Mouse (Mus musculus) midbrain, embryonic 12.5 days (tissue): ENCODE measurements around the gene Med28. TPM values are rescaled to one million over a fixed set of nuclear protein-coding genes. Genes with fewer than 3 reads are reported as not detected.

Experiments used
- ATAC-seq: fragments of 200-750 bp; cut with Nextera tagmentation; 2 replicates; pipeline ENCODE4 v1.8.0; 2017; ENCODE audit warnings: low read depth, moderate TSS enrichment, moderate library complexity; ENCODE audit not compliant: low FRiP score
- H3K27ac ChIP-seq: fragments of 300-500 bp; sonication (generic); replicated peaks from 2 replicates; pipeline ENCODE4 v1.5.1; 2016; ENCODE audit warnings: mild to moderate bottlenecking
- H3K27me3 ChIP-seq: fragments of 300-500 bp; sonication (generic); 2 replicates; pipeline ENCODE4 v1.6.1; 2016; ENCODE audit warnings: mild to moderate bottlenecking
- H3K36me3 ChIP-seq: fragments of 300-500 bp; sonication (generic); 2 replicates; pipeline ENCODE4 v1.6.1; 2016
- H3K4me1 ChIP-seq: fragments of 300-500 bp; sonication (generic); 2 replicates; pipeline ENCODE4 v1.6.1; 2016
- H3K4me2 ChIP-seq: fragments of 300-500 bp; sonication (generic); replicated peaks from 2 replicates; pipeline ENCODE4 v1.6.1; 2016; ENCODE audit warnings: mild to moderate bottlenecking, moderate library complexity
- H3K4me3 ChIP-seq: fragments of 300-500 bp; sonication (generic); 2 replicates; pipeline ENCODE4 v1.5.1; 2016; ENCODE audit warnings: mild to moderate bottlenecking
- H3K9ac ChIP-seq: fragments of 300-500 bp; sonication (generic); replicated peaks from 2 replicates; pipeline ENCODE4 v1.6.1; 2016; ENCODE audit warnings: mild to moderate bottlenecking, moderate library complexity
- H3K9me3 ChIP-seq: fragments of 300-500 bp; sonication (generic); 2 replicates; pipeline ENCODE4 v1.6.1; 2016; ENCODE audit warnings: mild to moderate bottlenecking
- WGBS: fragments of 180-500 bp; shearing (Covaris S2); methylation state at CpG from one replicate; pipeline ENCODE4 v1.1.7; 2016; 5-methylcytosine and 5-hydroxymethylcytosine counted together
- polyA plus RNA-seq: library from polyadenylated mRNA; unstranded; fragments of >200 nt; fragmentation: Nextera tagmentation; extraction: Ambion mirVana; gene quantifications from 2 replicates; pipeline ENCODE4 v1.2.1, GENCODE M21; 2016

Med28 gene
- polyA plus RNA-seq, 1 experiment from 2014 or later = 287 TPM

DNA sequence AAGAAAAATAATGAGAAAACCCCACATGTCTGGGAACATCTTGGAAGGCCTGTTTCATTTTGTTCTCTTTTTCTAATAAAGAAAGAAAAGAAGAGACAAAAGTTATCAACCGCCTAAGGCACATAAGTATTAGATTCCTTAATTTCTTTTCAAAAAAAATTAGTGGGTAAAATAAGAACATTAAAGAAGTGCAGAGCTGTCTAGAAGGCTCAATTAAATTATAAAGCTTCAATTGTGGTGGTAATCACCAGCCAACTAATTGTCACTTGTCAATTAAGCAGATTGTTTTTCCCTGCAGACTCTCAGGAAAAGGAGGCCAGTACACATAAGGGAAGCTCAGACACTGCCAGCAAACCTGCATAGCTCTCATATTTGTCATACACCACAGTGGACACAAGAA lies 45.8 kb downstream of the Med28 start:
- no peaks in the 10 kb centered on the region for H3K9me3 ChIP-seq
- H3K4me2 ChIP-seq = no peak overlapping the region
- no peak for ATAC-seq
- no peak overlapping the region for H3K9ac ChIP-seq
- no peak overlapping the region for H3K27ac ChIP-seq
- H3K4me1 ChIP-seq = no peaks in the 10 kb centered on the region
- H3K4me3 ChIP-seq = no peak overlapping the region
- H3K27me3 ChIP-seq = no peaks in the 10 kb centered on the region
- H3K36me3 ChIP-seq = no peaks in the 10 kb centered on the region
- WGBS = 90% methylated on average over 1 of the region's 1 CpGs

DNA sequence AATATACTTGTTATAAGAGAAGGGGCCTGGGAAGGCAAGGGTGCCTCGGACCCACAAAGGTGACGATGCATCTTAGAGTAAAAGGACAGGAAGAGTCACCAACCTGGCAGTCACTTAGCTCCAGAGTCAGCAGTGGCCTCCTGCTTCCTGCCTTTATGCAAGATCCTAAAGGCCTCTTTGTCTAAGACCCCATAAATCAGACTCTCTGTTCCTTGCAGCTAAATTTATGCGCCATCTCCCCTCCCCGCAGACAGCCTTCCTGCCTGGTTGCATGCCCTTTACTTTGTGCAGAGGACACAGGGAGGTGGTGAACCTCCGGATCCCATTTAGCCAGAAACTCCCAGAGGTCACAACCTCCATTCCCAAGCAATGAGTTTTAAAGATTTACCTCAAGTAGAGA lies 52.8 kb downstream of the Med28 start:
- no peaks in the 10 kb centered on the region for H3K4me1 ChIP-seq
- no peak overlapping the region for H3K4me2 ChIP-seq
- H3K36me3 ChIP-seq = no peaks in the 10 kb centered on the region
- WGBS = 59% methylated on average over 5 of the region's 5 CpGs
- H3K9ac ChIP-seq = no peak overlapping the region
- ATAC-seq = no peak
- no peaks in the 10 kb centered on the region for H3K9me3 ChIP-seq
- no peak overlapping the region for H3K27ac ChIP-seq
- H3K4me3 ChIP-seq = no peak overlapping the region
- H3K27me3 ChIP-seq = no peaks in the 10 kb centered on the region

DNA sequence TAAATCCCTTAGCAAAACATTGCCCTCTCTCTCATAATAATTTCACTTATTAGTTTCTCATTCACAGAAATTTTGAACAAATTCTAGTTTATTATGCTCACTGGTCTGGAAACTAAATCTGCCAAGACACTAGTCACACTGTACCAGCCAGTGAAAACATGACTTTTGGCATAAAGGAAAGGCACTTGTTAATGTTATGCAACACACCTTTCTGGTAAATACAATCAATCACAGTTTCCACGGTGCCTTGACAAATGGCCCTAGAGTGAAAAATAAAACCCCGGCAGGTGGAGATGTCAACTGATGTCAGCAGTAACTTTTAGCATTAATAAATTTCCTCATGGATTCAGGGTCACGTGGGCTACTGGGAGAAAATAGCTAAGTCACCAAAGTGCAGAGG lies 56.7 kb downstream of the Med28 start:
- Histone ChIP-seq H3K36me3 (no peaks in the 10 kb centered on the region), H3K4me1 (no peaks in the 10 kb centered on the region), H3K4me3 (no peak overlapping the region), H3K9me3 (no peaks in the 10 kb centered on the region), H3K4me2 (no peak overlapping the region), H3K27ac (no peak overlapping the region), H3K27me3 (no peaks in the 10 kb centered on the region), H3K9ac (no peak overlapping the region)
- WGBS = 85% methylated on average over 3 of the region's 3 CpGs
- ATAC-seq = no peak

DNA sequence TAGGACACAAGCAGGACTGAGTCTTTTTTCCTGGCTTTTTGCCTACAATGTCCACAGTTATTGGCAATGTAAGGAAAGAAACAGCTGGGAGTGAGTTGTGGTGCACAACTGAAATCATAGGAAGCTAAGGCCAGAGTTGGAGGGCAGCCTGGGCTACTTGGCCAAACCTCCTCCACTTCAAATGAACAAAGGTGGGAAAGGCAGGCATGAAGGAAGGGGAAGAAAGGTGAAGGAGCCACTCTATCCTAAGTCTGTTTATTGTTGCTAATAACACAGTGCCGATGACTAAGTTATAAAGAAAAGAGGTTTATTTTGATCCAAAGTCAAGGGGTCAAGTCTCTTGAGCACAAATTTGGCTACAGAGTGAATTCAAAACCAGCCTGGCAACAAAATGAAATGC lies 57.3 kb downstream of the Med28 start:
- ATAC-seq = no peak
- Histone ChIP-seq H3K4me1 (no peaks in the 10 kb centered on the region), H3K4me2 (no peak overlapping the region), H3K4me3 (no peak overlapping the region), H3K9me3 (no peaks in the 10 kb centered on the region), H3K27me3 (no peaks in the 10 kb centered on the region), H3K27ac (no peak overlapping the region), H3K9ac (no peak overlapping the region), H3K36me3 (no peaks in the 10 kb centered on the region)
- WGBS = 79% methylated on average over 1 of the region's 1 CpGs

Other genes with a start within 250 kb of the Med28 start
- gene Qdpr, start 70.0 kb upstream of the Med28 start, polyA plus RNA-seq = 106 and 111 TPM in 2 replicates
- gene Clrn2, start 66.5 kb upstream of the Med28 start, polyA plus RNA-seq = 0.32 TPM in 1 of 2 replicates, not detected in the other
- 55.4 and 64.2 TPM in 2 replicates for gene Lap3, start 26.9 kb upstream of the Med28 start, polyA plus RNA-seq
- gene Fam184b, start 119.4 kb downstream of the Med28 start, polyA plus RNA-seq = 0.65 and 1.0 TPM in 2 replicates
- 57.5 and 60.3 TPM in 2 replicates for gene Ncapg, start 149.7 kb downstream of the Med28 start, polyA plus RNA-seq